Mouse (Mus musculus) forebrain, embryonic 16.5 days (tissue): ENCODE results near the gene Rnf220. TPM values are rescaled to one million over a fixed set of nuclear protein-coding genes. Genes with fewer than 3 reads are reported as not detected.
A peak's percentile ranks its signal among the peaks of the same experiment; 100 is the strongest.

Experiments
- ATAC-seq: fragments of 200-750 bp; cut with Nextera tagmentation; 2 replicates; pipeline ENCODE4 v1.8.0; 2017; ENCODE audit warnings: mild to moderate bottlenecking, moderate library complexity
- H3K27ac ChIP-seq: fragments of 300-500 bp; sonication (generic); 2 replicates; pipeline ENCODE4 v1.5.1; 2014; ENCODE audit warnings: low read length, control low read depth
- H3K27me3 ChIP-seq: fragments of 300-500 bp; sonication (generic); replicated peaks from 2 replicates; pipeline ENCODE4 v1.6.1; 2014; ENCODE audit warnings: low read length; ENCODE audit not compliant: control insufficient read depth, insufficient read depth
- H3K36me3 ChIP-seq: fragments of 300-500 bp; sonication (generic); 2 replicates; pipeline ENCODE4 v1.6.1; 2014; ENCODE audit not compliant: control insufficient read depth, insufficient read depth
- H3K4me1 ChIP-seq: fragments of 300-500 bp; sonication (generic); replicated peaks from 2 replicates; pipeline ENCODE4 v1.6.1; 2014; ENCODE audit warnings: low read length; ENCODE audit not compliant: control insufficient read depth, insufficient read depth
- H3K4me2 ChIP-seq: fragments of 300-500 bp; sonication (generic); 2 replicates; pipeline ENCODE4 v1.6.1; 2014; ENCODE audit warnings: mild to moderate bottlenecking, low read length, control low read depth
- H3K4me3 ChIP-seq: fragments of 300-500 bp; sonication (generic); replicated peaks from 2 replicates; pipeline ENCODE4 v1.5.1; 2014; ENCODE audit warnings: mild to moderate bottlenecking, low read length, control low read depth
- H3K9ac ChIP-seq: fragments of 300-500 bp; sonication (generic); replicated peaks from 2 replicates; pipeline ENCODE4 v1.6.1; 2014; ENCODE audit warnings: low read depth, low read length, control low read depth
- H3K9me3 ChIP-seq: fragments of 300-500 bp; sonication (generic); 2 replicates; pipeline ENCODE4 v1.6.1; 2016; ENCODE audit warnings: low read length; ENCODE audit not compliant: control insufficient read depth
- WGBS: fragments of 180-500 bp; shearing (Covaris S2); extraction: QIAGEN DNeasy Blood & Tissue Kit; methylation state at CpG from one replicate; pipeline ENCODE4 v1.1.7; 2014; 5-methylcytosine and 5-hydroxymethylcytosine counted together
- polyA plus RNA-seq: library from polyadenylated mRNA; unstranded; fragments of >200 nt; fragmentation: Nextera tagmentation; extraction: Ambion mirVana; gene quantifications from 2 replicates; pipeline ENCODE4 v1.2.1, GENCODE M21; 2015

The Rnf220 gene
- polyA plus RNA-seq, 1 experiment from 2014 or later = 129 TPM

DNA sequence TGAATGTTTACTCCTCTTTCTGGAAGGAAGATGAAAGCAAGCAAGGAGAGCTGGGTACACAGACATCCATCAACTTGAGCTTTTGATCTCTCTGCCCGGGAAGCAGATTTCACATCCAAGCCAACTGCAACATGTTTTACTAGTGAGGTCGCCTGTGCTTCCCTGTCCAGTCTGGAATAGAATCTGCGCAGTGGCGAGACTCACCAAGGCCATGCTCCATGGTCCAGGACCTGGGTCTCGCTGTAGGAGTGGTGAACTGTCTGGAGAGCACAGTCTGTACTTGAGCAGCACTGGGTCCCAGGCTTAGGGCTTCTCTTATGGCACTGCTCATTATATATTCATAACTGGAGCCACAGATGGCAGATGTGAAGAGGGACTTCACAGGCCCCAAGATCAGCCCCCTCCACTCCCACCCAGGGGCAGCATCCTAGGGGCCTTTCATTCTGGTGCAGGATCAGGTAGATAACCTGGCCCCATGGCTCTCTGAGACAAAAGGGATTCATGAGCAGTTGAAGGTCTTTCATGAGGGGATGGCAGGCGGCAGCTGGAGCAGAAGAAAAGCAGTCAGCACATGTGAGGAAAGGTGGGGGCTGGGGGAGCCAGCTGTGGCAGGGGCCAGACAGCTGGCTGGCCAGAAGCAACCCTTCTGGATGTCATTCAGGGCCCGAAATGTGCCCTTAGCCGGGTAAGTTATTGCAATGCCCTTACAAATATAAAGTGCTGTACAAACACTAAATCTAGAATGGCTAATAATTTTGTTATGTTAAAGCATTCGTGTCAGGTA lies 30.5 kb upstream of the Rnf220 start:
- ATAC-seq = no peak
- no peak overlapping the region for H3K27ac ChIP-seq
- no peaks in the 10 kb centered on the region for H3K9me3 ChIP-seq
- no peaks in the 10 kb centered on the region for H3K4me1 ChIP-seq
- no peak overlapping the region for H3K4me3 ChIP-seq
- no peaks in the 10 kb centered on the region for H3K36me3 ChIP-seq
- no peaks in the 10 kb centered on the region for H3K27me3 ChIP-seq
- no peak overlapping the region for H3K9ac ChIP-seq
- no peak overlapping the region for H3K4me2 ChIP-seq
- 65% methylated on average over 9 of the region's 9 CpGs for WGBS

GRCm38 (mm10) chr4:117525990-117526389 lies 29.1 kb upstream of the Rnf220 start:
- Histone ChIP-seq H3K4me1 (no peaks in the 10 kb centered on the region), H3K27ac (no peak overlapping the region), H3K9ac (no peak overlapping the region), H3K9me3 (no peaks in the 10 kb centered on the region), H3K4me2 (no peak overlapping the region), H3K36me3 (no peaks in the 10 kb centered on the region), H3K4me3 (no peak overlapping the region), H3K27me3 (no peaks in the 10 kb centered on the region)
- no peak for ATAC-seq
- 94% methylated on average over 5 of the region's 5 CpGs for WGBS

- Histone ChIP-seq H3K27me3 (no peaks in the 10 kb centered on the region), H3K36me3 (no peaks in the 10 kb centered on the region), H3K9ac (no peak overlapping the region), H3K4me3 (no peak overlapping the region), H3K9me3 (no peaks in the 10 kb centered on the region), H3K4me2 (no peak overlapping the region), H3K4me1 (no peaks in the 10 kb centered on the region), H3K27ac (no peak overlapping the region)
- WGBS = 70% methylated on average over 2 of the region's 2 CpGs
- no peak for ATAC-seq
These were observed 24.5 kb upstream of the Rnf220 start for GRCm38 (mm10) chr4:117521350-117521749.

GRCm38 (mm10) chr4:117518246-117518645 lies 21.4 kb upstream of the Rnf220 start:
- Histone ChIP-seq H3K9ac (no peak overlapping the region), H3K36me3 (no peaks in the 10 kb centered on the region), H3K27ac (no peak overlapping the region), H3K9me3 (no peaks in the 10 kb centered on the region), H3K4me2 (no peak overlapping the region), H3K27me3 (no peaks in the 10 kb centered on the region), H3K4me3 (no peak overlapping the region), H3K4me1 (no peaks in the 10 kb centered on the region)
- 80% methylated on average over 4 of the region's 4 CpGs for WGBS
- no peak for ATAC-seq

- ATAC-seq = no peak
These were observed 2.2 kb upstream of the Rnf220 start for GRCm38 (mm10) chr4:117499043-117499442.

GRCm38 (mm10) chr4:117495869-117496401 lies 917 bp downstream of the Rnf220 start:
- Histone ChIP-seq H3K9me3 (no peaks in the 10 kb centered on the region), H3K27ac (no peak overlapping the region), H3K4me1 (peaks cover 34% of the 10 kb centered on the region), H3K36me3 (no peaks in the 10 kb centered on the region), H3K4me3 (peak overlapping the region; percentile 45), H3K9ac (peak overlapping the region; percentile 48), H3K27me3 (peaks cover 26% of the 10 kb centered on the region), H3K4me2 (peak overlapping the region; percentile 76)
- ATAC-seq = no peak
- WGBS = under 1% methylated on average over 33 of the region's 33 CpGs

More at GRCm38 (mm10) chr4:117499043-117499442, 2.2 kb upstream of the Rnf220 start:
- WGBS = 88% methylated on average over 8 of the region's 8 CpGs
- peaks cover 10% of the 10 kb centered on the region; the same call in 1 of the 2 replicates for H3K27me3 ChIP-seq
- H3K4me2 ChIP-seq = no peak overlapping the region
- no peaks in the 10 kb centered on the region for H3K36me3 ChIP-seq
- H3K27ac ChIP-seq = no peak overlapping the region
- peaks cover 28% of the 10 kb centered on the region for H3K4me1 ChIP-seq
- H3K9me3 ChIP-seq = peaks cover 3% of the 10 kb centered on the region; the same call in 1 of the 2 replicates
- H3K9ac ChIP-seq = no peak overlapping the region
- no peak overlapping the region for H3K4me3 ChIP-seq

DNA sequence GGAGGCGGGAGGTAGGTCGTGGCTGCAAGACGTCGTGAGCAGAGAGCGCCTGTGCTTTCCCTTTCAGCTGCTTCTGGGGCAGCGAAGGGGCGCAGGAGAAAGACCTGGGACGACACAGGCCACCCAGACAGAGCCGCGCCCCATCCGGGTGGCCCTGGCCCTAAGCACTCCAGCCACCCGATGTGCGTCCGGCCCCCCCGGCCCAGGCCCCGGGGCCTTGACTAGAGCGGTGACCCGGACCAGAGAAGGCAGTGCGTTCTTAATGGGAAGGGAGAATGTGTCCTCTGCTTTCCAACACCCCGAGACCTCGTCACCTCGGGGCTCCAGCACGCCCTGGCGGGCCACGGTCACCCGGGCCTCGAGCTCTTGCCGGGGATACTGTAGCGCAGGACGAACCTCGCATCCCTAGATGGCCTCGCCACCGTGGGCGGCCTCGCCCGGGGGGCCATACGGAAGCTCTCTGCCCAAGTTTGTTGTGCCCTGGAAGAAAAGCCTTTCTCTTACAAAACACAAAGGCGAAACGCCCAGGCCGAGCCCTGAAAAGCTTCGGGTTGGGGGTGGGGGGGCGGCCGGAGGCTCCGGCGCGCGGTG lies 1.8 kb downstream of the Rnf220 start:
- Histone ChIP-seq H3K27ac (no peak overlapping the region), H3K9me3 (no peaks in the 10 kb centered on the region), H3K4me1 (peaks cover 34% of the 10 kb centered on the region), H3K4me2 (peak overlapping the region; percentile 45), H3K9ac (no peak overlapping the region), H3K4me3 (peak overlapping the region; percentile 29), H3K27me3 (peaks cover 35% of the 10 kb centered on the region), H3K36me3 (no peaks in the 10 kb centered on the region)
- no peak; the same call in 1 of the 2 replicates for ATAC-seq
- under 1% methylated on average over 47 of the region's 47 CpGs for WGBS

DNA sequence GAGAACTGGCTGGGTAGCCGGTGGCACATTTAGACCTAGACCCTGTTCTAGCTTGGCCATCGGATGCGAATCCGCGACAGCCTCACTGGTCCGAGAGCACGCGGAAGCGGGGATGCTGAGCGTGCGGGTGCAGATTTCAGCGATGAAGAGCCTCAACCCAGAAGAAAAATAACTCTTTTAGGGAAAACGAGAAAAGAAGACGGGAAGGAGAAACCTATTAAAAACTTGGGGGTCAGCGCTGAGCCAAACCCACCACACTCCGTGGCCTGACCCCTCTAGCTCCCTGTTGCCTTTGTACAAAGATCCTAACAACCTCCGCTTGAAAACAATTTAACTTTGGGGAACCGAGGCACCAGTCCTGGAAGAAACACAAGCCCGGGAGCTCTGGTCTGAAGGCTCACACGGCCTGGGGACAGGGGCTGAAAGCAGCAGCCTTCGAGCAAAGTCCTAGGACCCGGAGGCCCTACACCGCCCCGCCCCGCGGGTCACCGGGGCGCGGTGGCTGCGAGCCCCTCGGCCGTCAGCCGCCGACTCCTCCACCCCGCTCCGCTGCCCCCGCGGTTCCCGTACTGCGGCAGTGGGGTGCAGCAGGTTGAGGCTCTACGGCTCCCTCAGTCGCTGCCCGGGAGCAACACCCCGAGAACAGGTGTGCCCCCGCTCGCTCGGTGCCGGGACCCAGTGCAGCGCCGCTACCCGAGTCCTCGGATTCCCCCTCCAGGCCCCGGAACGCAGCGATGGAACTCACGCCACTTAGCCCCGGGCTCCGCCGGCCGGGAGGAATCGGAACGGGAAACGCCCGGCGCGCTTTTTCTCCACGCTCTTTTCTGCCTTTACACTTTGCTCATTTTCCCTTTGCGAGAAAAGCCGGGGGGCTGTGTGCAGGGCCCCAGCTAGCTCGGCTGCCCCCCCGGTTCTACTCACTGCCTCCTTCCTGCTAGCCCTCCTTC lies 2.7 kb downstream of the Rnf220 start:
- peak overlapping the region; percentile 29 for H3K4me3 ChIP-seq
- peaks cover 34% of the 10 kb centered on the region for H3K4me1 ChIP-seq
- no peaks in the 10 kb centered on the region for H3K36me3 ChIP-seq
- ATAC-seq = no peak
- H3K27me3 ChIP-seq = peaks cover 43% of the 10 kb centered on the region
- under 1% methylated on average over 70 of the region's 71 CpGs for WGBS
- no peak overlapping the region for H3K27ac ChIP-seq
- H3K9ac ChIP-seq = peak overlapping the region; percentile 30; the same call in 1 of the 2 replicates
- H3K9me3 ChIP-seq = no peaks in the 10 kb centered on the region
- H3K4me2 ChIP-seq = peak overlapping the region; percentile 45
